Mouse (Mus musculus): ENCODE measurements around the gene Vwa5b1.

GRCm38 (mm10) chr4:138554302-138554701 lies 81.4 kb downstream of the Vwa5b1 start:
- TF ChIP-seq POLR2A (IDR thresholded peaks at IDR 0.05; ENCODE audit: control insufficient read depth in 1 of 2, insufficient read depth in 1 of 2, low read depth in 1 of 2, low read length in 2 of 2, poor library complexity in 1 of 2) (no peak), CTCF (IDR thresholded peaks at IDR 0.05 in 2 of 3, conservative IDR thresholded peaks at IDR 0.05 in 1 of 3; ENCODE audit: control insufficient read depth in 1 of 3, insufficient read depth in 1 of 3, low read depth in 2 of 3, low read length in 3 of 3, poor library complexity in 1 of 3, severe bottlenecking in 1 of 3) (no peak), UBTF (IDR thresholded peaks at IDR 0.05; ENCODE audit: borderline replicate concordance, insufficient read depth, low read depth, low read length) (no peak), RAD21 (IDR thresholded peaks at IDR 0.05; ENCODE audit: low read depth, low read length) (no peak)

Measured in MEL (cell line).